Mouse (Mus musculus) lung, adult 2 months (tissue): ENCODE measurements at regions not wholly inside any gene's neighbourhood (a gene's known extent, or its start where the extent isn't known, plus 50 kb on each side); places are given as distances from the start of the nearest gene placed in this dataset.

Experiments used
- CTCF ChIP-seq: fragments of 200-500 bp; IDR thresholded peaks from 2 replicates; pipeline ENCODE4 v1.5.1; 2011; ENCODE audit warnings: mild to moderate bottlenecking, low read length, control low read depth; ENCODE audit not compliant: insufficient read depth
- POLR2A ChIP-seq: fragments of 200-500 bp; IDR thresholded peaks from 2 replicates; pipeline ENCODE4 v1.6.1; 2011; ENCODE audit warnings: low read depth, mild to moderate bottlenecking, control low read depth, low read length, borderline replicate concordance; ENCODE audit errors: extremely low read depth

DNA sequence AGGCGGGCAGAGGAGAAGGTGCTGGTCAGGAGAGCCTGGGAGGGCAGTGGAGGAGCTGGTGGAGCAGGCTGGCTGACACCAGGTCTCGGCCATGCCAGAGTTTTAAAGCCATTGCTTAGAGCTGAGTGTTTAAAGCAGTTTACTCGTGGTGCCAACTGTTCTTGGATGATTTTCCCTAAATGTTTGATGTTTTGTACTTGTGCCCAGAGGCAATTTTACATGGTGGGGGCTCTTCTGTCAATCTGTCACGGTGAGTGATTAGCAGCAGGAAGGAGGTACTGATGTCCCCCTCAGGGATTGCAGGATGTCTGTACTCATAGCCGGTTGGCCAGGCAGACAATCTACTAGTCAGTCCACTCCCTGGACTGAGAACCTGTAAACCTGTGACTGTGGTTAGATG is 156.7 kb upstream of the 4931429L15Rik start:
- TF ChIP-seq CTCF (no peak), POLR2A (no peak)
